Mouse (Mus musculus) heart, adult 2 months (tissue): ENCODE measurements around the gene Rbm3. TPM values are rescaled to one million over a fixed set of nuclear protein-coding genes. Genes with fewer than 3 reads are reported as not detected.

Experiments used
- DNase-seq, 2 experiments: peaks; one replicate each; pipeline ENCODE4 v3.0.0; 2021
- H3K27ac ChIP-seq: fragments of 200-600 bp; 2 replicates; pipeline ENCODE4 v1.8.1; 2022
- H3K27me3 ChIP-seq: fragments of 200-500 bp; 2 replicates; pipeline ENCODE4 v1.6.1; 2012; ENCODE audit warnings: mild to moderate bottlenecking, low read length, inconsistent platforms, mixed read lengths; ENCODE audit not compliant: control insufficient read depth, insufficient read depth
- H3K36me3 ChIP-seq: fragments of 200-500 bp; 2 replicates; pipeline ENCODE4 v1.6.1; 2012; ENCODE audit warnings: low read length, inconsistent platforms; ENCODE audit not compliant: control insufficient read depth, insufficient read depth
- H3K4me1 ChIP-seq: fragments of 200-500 bp; 2 replicates; pipeline ENCODE4 v1.6.1; 2011; ENCODE audit warnings: low read length; ENCODE audit not compliant: control insufficient read depth, insufficient read depth
- H3K4me3 ChIP-seq: fragments of 200-600 bp; 2 replicates; pipeline ENCODE4 v1.8.1; 2022
- H3K79me2 ChIP-seq: fragments of 200-500 bp; replicated peaks from 2 replicates; pipeline ENCODE4 v1.6.1; 2012; ENCODE audit warnings: mild to moderate bottlenecking, inconsistent platforms, low read length, moderate library complexity, mixed read lengths; ENCODE audit not compliant: control insufficient read depth, insufficient read depth
- H3K9ac ChIP-seq: fragments of 200-500 bp; 2 replicates; pipeline ENCODE4 v1.6.1; 2012; ENCODE audit warnings: low read depth, mild to moderate bottlenecking, control low read depth, inconsistent platforms, low read length, mixed read lengths
- CTCF ChIP-seq: fragments of 200-600 bp; IDR thresholded peaks from 2 replicates; pipeline ENCODE4 v1.8.1; 2022; ENCODE audit warnings: antibody characterized with exemption, mild to moderate bottlenecking, moderate library complexity
- EP300 ChIP-seq: fragments of 200-500 bp; IDR thresholded peaks from 2 replicates; pipeline ENCODE4 v1.6.1; 2011; ENCODE audit warnings: low read depth, low read length, control low read depth; ENCODE audit not compliant: insufficient read depth
- POLR2A ChIP-seq: fragments of 200-500 bp; IDR thresholded peaks from 2 replicates; pipeline ENCODE4 v1.6.1; 2011; ENCODE audit warnings: mild to moderate bottlenecking, low read depth, low read length, control low read depth; ENCODE audit not compliant: insufficient read depth
- WGBS: fragments of 180-500 bp; shearing (Covaris S2); methylation state at CpG from one replicate; pipeline ENCODE4 v1.1.7; 2018; 5-methylcytosine and 5-hydroxymethylcytosine counted together
- intact Hi-C: fragments of 180-260 bp; cut with DNase I; formaldehyde crosslinking; loops from one replicate; pipeline ENCODE4 v1.15.1; 2025
- polyA plus RNA-seq: library from polyadenylated mRNA; depleted of rRNA; stranded (reverse); fragments of >200 nt; gene quantifications from 2 replicates; pipeline ENCODE4 v1.2.3, GENCODE M21; 2012; rRNA removed
- total RNA-seq, 2 experiments: library from RNA; stranded (reverse); gene quantifications; 2 replicates each; pipeline ENCODE4 v1.2.3; 2021

The Rbm3 gene
- total and polyA plus RNA-seq, 3 experiments = 38.1 to 78.9 (median 44.1) TPM

- WGBS = 93% methylated on average over 3 of the region's 3 CpGs
- H3K79me2 ChIP-seq = no peaks in the 10 kb centered on the region
- no peak for TF ChIP-seq POLR2A
- no peak for TF ChIP-seq CTCF
- TF ChIP-seq EP300 = no peak
- H3K27ac ChIP-seq = no peak overlapping the region
- intact Hi-C loops = no loop called here
- H3K4me1 ChIP-seq = no peaks in the 10 kb centered on the region
- DNase-seq = no peak
- no peaks in the 10 kb centered on the region for H3K27me3 ChIP-seq
- no peak overlapping the region for H3K4me3 ChIP-seq
- H3K36me3 ChIP-seq = no peaks in the 10 kb centered on the region
- H3K9ac ChIP-seq = no peak overlapping the region
Observed at GRCm38 (mm10) chrX:8089746-8090145, 55.9 kb downstream of the Rbm3 start.

Other genes with a start within 250 kb of the Rbm3 start
- gene Pqbp1, start 246.6 kb downstream of the Rbm3 start, total RNA-seq = 10 to 100 TPM; 20.4 to 25.1 TPM
- 30.7 and 42.6 TPM in 2 replicates for gene Pqbp1, start 246.6 kb downstream of the Rbm3 start, polyA plus RNA-seq
- gene Timm17b, start 246.5 kb downstream of the Rbm3 start, total RNA-seq = 10 to 100 TPM; 43.4 to 45.0 TPM
- 40.2 and 45.1 TPM in 2 replicates for gene Timm17b, start 246.5 kb downstream of the Rbm3 start, polyA plus RNA-seq
- gene Gm10491, start 238.0 kb downstream of the Rbm3 start, total RNA-seq = not detected
- not detected in 2 replicates for gene Gm10491, start 238.0 kb downstream of the Rbm3 start, polyA plus RNA-seq
- not detected for gene Gm10490, start 236.3 kb downstream of the Rbm3 start, total RNA-seq
- not detected in 2 replicates for gene Gm10490, start 236.3 kb downstream of the Rbm3 start, polyA plus RNA-seq
- gene Pcsk1n, start 226.1 kb downstream of the Rbm3 start, total RNA-seq = under 1 TPM in 1 of 2 experiments, not detected in 1; 0.16 TPM
- gene Pcsk1n, start 226.1 kb downstream of the Rbm3 start, polyA plus RNA-seq = 0.18 and 0.25 TPM in 2 replicates
- not detected for gene Eras, start 217.3 kb downstream of the Rbm3 start, total RNA-seq
- not detected in 2 replicates for gene Eras, start 217.3 kb downstream of the Rbm3 start, polyA plus RNA-seq
- 1 to 10 TPM; 7.9 to 9.6 TPM for gene Hdac6, start 198.0 kb downstream of the Rbm3 start, total RNA-seq
- 14.8 and 19.8 TPM in 2 replicates for gene Hdac6, start 198.0 kb downstream of the Rbm3 start, polyA plus RNA-seq
- gene Gata1, start 167.8 kb downstream of the Rbm3 start, total RNA-seq = under 1 TPM; 0.23 to 0.27 TPM
- 0.26 and 0.43 TPM in 2 replicates for gene Gata1, start 167.8 kb downstream of the Rbm3 start, polyA plus RNA-seq
- not detected for gene Glod5, start 127.4 kb downstream of the Rbm3 start, total RNA-seq
- not detected in 2 replicates for gene Glod5, start 127.4 kb downstream of the Rbm3 start, polyA plus RNA-seq
- gene Suv39h1, start 71.1 kb downstream of the Rbm3 start, total RNA-seq = 1 to 10 TPM; 3.6 to 3.9 TPM
- 4.6 and 6.1 TPM in 2 replicates for gene Suv39h1, start 71.1 kb downstream of the Rbm3 start, polyA plus RNA-seq
- 1 to 10 TPM; 1.7 to 2.6 TPM for gene Was, start 55.4 kb downstream of the Rbm3 start, total RNA-seq
- gene Was, start 55.4 kb downstream of the Rbm3 start, polyA plus RNA-seq = 1.9 and 2.2 TPM in 2 replicates
- gene Wdr13, start 13.0 kb downstream of the Rbm3 start, total RNA-seq = 10 to 100 TPM; 35.1 to 39.6 TPM
- 56.0 and 60.2 TPM in 2 replicates for gene Wdr13, start 13.0 kb downstream of the Rbm3 start, polyA plus RNA-seq
- gene Tbc1d25, start 30.3 kb upstream of the Rbm3 start, total RNA-seq = 1 to 10 TPM; 3.7 to 4.3 TPM
- gene Tbc1d25, start 30.3 kb upstream of the Rbm3 start, polyA plus RNA-seq = 8.7 and 8.9 TPM in 2 replicates
- gene Ebp, start 47.6 kb upstream of the Rbm3 start, total RNA-seq = 10 to 100 TPM; 15.2 to 23.1 TPM
- 37.3 and 40.2 TPM in 2 replicates for gene Ebp, start 47.6 kb upstream of the Rbm3 start, polyA plus RNA-seq
- 1 to 10 TPM; 2.3 to 2.9 TPM for gene Porcn, start 60.6 kb upstream of the Rbm3 start, total RNA-seq
- 11.9 and 15.8 TPM in 2 replicates for gene Porcn, start 60.6 kb upstream of the Rbm3 start, polyA plus RNA-seq
- gene Ftsj1, start 106.5 kb upstream of the Rbm3 start, total RNA-seq = 10 to 100 TPM in 1 of 2 experiments, 1 to 10 TPM in 1; 9.6 to 11.8 TPM
- gene Ftsj1, start 106.5 kb upstream of the Rbm3 start, polyA plus RNA-seq = 20.0 and 24.0 TPM in 2 replicates
- gene Slc38a5, start 125.3 kb upstream of the Rbm3 start, total RNA-seq = 1 to 10 TPM in 1 of 2 experiments, under 1 TPM in 1; 0.29 to 1.4 TPM
- gene Slc38a5, start 125.3 kb upstream of the Rbm3 start, polyA plus RNA-seq = 0.70 and 1.9 TPM in 2 replicates
- gene Ssxb10, start 181.5 kb upstream of the Rbm3 start, total RNA-seq = not detected
- gene Ssxb10, start 181.5 kb upstream of the Rbm3 start, polyA plus RNA-seq = not detected in 2 replicates
- not detected for gene Ssxb9, start 221.1 kb upstream of the Rbm3 start, total RNA-seq
- not detected in 2 replicates for gene Ssxb9, start 221.1 kb upstream of the Rbm3 start, polyA plus RNA-seq